Mouse (Mus musculus) layer of hippocampus, postnatal 14 days (tissue): Measurements from ENCODE around the gene Rab26. TPM values are rescaled to one million over a fixed set of nuclear protein-coding genes. Genes with fewer than 3 reads are reported as not detected.

Experiments
- DNase-seq, 2 experiments: peaks; one replicate each; pipeline ENCODE4 v3.0.0; 2021 to 2022; ENCODE audit warnings: low spot score in 2 of 2, mixed read lengths in 1 of 2
- total RNA-seq, 2 experiments: library from RNA; stranded (reverse); gene quantifications; 2 replicates each; pipeline ENCODE4 v1.2.3; 2021

Rab26 gene
- total RNA-seq, 2 experiments from 2014 or later: 60.1 to 69.3 TPM

DNA sequence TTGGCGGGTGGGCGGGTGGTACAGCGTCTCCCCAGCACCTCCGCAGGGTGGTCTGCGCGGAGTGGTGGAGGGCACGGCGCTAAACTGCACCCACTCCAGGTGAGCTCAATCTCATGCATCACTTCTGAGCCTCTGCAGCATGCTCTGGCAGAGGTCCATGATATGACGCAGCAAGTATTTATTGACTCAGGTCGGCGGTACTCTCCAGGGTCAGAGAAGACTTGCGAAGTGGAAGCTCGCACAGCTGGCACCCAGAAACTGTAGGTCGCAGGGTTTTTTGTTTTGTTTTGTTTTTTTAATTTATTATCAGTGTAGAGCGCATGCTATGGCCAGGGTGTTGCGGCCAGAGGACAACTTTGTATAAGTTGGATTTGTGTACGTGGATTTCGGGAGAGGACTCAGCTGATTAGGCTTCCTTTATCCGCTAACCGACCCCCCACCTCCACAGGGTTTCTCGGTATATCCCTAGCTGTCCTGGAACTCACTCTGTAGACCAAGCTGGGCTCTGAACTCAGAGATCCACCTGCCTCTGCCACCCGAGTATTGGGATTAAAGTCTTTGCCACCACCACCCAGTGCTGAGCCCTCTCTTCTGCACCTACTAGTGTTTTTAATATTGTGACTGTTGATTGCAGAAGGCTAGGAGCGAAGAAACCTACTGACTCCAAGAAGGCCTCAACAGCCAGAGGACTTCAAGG lies 15.1 kb upstream of the Rab26 start:
- DNase-seq: no peak

DNA sequence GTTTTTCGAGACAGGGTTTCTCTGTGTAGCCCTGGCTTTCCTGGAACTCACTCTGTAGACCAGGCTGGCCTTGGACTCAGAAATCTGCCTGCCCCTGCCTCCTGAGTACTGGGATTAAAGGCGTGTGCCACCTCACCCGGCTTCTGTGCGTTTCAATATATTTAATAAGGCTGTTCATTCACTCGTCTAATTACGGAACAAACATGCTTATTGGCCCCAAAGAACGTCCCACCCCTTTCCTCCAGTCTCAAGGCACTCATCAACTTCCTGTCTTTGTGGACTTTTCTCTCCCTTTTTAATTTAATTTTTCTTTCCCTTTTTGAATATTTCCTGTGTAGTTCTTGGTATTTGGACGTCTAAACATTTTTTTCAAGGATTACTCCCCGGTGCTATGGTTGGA lies 14.4 kb upstream of the Rab26 start:
- DNase-seq: no peak

DNA sequence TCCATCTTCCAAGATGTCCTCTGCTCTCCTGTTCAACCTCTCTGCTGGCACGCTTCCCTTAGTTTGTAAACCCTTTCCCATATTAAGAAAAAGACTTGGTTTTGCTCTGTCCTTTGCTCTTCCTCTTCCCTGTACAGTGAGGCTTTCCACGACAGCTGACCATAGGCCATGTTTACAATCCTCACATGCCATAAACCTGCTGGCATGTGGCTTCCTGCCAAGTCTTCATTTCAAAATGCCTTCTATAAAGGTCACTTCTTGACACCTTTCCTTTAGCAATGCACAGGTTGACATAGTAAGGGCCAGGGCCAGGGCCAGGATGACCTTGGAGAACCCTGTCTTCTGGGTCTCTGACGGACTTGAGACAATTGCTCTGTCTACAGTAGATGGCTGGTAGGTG lies 12.2 kb upstream of the Rab26 start:
- no peak for DNase-seq

DNA sequence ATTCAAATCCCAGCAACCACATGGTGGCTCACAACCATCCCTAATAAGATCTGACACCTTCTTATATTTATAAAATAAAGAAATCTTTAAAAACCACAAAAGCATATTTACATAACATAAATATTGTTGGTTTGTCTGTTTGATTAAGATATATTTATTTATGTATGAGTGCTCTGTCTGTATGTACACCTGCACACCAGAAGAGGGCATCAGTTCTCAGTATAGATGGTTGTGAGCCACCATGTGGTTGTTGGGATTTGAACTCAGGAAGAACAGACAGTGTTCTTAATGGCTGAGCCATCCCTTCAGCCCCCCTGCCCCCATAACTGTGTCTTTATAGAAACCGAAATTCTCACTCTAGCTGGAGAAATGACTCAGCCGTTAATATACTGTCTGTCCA lies 11.2 kb upstream of the Rab26 start:
- no peak for DNase-seq

DNA sequence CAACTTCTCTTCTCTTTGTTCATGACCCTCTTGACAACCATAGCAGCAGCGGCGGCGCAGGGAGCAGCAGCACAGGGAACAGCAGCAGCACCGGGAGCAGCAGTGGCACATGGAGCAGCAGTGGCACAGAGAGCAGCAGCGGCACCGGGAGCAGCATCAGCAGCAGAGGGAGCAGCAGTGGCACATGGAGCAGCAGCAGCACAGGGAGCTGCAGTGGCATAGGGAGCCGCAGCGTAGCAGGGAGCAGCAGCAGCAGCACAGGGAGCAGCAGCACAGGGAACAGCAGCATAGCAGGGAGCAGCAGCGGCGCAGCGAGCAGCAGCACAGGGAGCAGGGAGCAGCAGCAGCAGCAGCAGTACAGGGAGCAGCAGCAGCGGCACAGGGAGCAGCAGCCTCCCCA lies 10.6 kb upstream of the Rab26 start:
- no peak for DNase-seq

DNA sequence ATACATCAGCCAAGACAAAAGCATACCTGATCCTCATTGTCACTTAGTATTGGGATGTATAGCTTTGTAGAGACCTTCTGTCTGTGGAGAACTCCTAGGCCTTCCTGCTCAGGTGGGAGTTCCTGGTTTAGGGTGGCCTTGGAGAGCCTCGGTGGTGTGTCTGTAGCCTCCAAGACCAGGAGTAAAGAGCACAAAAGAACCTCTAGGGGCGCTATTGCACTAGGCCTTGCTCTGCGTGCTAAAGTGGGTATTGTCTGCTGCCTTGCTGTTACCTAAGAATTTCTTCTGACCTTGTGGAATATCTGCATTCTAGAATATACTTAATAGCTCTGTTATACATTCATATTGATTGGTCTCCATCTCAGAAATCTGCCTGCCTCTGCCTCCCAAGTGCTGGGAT lies 6.4 kb upstream of the Rab26 start:
- DNase-seq: no peak

DNA sequence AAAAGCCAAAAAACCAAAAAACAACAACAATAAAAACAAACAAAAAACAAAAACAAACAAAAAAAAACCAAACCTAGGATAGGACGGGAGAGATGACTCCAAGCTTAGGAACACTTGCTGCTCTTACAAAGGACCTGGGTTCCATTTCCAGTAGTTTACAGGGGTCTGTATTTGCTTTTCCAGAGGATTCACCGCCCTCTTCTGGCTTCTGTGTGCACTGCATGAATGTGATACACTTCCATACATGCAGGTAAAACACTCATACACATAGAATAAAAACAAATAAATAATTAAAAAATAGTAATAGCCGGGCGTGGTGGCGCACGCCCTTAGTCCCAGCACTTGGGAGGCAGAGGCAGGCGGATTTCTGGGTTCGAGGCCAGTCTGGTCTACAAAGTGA lies 4.9 kb upstream of the Rab26 start:
- DNase-seq: peak in 1 of 2 experiments; percentile 70

DNA sequence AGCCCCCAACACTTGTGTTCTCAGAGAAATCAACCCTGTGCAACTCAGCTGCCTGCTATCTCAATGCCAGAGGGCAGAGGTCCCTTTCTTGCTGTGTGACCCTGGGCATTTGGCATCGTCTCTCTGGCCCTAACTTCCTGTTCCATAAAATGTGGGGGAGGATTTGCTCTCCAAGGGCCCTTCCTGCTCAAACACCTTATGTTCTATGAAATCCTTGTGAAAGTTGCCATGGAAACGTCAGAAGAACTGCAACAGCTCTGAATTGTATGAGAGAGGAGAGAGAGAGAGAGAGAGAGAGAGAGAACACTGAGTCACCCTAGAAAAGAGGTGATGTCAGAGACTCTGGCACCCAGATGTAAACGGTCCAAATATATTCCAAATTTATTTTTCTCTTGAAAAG lies 3.5 kb upstream of the Rab26 start:
- no peak for DNase-seq

DNA sequence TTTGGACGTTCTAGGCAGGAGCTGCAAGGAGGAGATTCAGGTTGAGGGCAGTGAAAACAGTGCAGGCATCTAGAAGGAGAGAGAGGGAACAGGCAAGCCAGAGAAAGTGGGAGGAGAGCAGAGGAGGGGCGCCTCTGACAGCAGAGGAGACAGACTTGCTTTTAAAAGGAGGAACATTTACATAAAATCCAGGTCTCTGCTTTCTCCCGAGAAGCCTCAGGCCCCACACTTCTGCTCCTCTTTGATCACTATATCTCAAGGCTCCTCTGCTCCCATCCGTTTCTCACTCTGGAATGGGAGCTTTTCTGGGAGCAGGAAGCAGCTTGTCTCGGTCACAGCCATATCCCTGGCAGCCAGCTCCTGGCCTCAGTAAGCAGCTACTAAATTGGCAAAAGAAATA lies 1.3 kb upstream of the Rab26 start:
- no peak for DNase-seq

DNA sequence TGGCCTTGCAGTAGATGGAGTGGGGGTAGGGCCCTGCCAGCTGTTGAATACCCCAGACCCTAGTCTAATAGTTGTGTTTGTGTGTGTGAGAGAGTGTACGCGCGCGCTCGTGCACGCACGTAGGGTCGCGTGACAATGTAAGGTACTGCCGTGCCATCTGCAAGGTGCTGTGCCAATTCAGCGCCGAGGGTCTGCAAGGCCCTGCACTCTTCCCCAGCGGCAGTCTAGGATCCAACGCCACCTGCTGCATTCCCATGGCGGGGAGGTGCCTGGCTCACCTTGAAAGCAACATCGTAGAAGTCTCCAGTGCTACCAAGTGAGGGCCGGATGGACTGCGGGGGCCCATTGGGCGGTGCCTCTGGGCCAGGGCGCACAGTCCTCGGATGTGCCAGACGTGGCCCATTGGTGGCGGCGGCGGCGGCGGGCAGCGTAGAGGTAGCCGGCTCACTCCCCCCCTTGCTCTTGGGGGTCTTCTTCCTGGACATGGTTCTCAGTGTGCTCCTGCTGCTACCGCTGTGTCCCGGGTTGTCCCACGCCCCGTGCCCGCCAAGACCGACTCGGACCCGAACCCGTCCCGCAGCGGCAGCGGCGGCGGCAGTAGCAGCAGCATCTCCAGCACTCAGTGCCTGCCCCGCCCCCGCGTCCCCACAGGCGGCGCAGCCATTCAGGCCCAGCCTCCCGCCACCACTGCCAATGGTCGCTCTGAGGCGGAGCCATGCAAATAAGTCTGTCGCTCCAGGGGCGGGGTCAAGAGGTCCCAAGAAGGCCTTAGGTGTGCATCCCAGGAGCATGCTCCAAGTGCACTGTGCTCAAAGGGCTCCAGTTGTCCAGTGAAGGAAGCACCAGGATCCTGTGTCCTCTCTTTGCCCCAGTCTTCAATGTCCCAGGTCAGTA lies 664 bp downstream of the Rab26 start:
- peak; percentile 81 to 88 for DNase-seq

DNA sequence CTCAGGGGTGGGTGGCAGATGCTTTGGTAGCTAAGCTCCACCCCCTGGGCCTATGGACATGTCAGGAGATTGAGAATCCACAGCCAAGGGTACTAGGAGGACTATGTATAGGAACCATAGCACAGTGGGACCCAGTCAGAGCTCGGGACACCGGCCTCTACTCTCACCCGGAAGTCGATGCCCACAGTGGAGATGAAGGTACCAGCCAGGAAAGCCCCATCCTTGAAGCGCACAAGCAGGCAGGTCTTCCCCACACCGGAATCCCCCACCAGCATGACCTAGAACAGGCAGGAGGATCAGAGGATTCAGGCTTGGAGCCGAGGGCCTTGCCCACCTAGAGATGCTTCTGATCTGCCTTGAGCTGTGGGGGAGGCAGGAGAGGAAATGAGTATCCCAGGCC lies 2.0 kb downstream of the Rab26 start:
- no peak for DNase-seq

DNA sequence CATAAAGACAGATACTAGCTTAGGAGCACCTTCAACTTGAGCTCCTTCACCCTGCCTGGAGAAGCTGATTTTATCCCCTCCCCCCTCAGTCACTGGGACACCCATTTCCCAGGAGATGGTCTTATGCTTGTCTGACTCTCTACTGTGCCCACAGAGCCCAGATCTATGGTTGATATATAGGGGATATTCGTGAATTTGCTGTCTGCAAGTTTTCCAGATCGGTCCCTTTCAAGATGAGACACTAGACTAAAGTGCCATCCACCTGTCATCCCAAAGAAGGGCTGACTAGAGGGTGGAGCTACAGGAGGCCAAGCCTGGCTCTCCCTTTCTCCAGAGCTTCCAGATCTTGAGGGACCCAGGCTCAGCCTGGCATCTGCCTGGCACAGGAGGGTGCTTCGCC lies 2.9 kb downstream of the Rab26 start:
- DNase-seq: no peak

DNA sequence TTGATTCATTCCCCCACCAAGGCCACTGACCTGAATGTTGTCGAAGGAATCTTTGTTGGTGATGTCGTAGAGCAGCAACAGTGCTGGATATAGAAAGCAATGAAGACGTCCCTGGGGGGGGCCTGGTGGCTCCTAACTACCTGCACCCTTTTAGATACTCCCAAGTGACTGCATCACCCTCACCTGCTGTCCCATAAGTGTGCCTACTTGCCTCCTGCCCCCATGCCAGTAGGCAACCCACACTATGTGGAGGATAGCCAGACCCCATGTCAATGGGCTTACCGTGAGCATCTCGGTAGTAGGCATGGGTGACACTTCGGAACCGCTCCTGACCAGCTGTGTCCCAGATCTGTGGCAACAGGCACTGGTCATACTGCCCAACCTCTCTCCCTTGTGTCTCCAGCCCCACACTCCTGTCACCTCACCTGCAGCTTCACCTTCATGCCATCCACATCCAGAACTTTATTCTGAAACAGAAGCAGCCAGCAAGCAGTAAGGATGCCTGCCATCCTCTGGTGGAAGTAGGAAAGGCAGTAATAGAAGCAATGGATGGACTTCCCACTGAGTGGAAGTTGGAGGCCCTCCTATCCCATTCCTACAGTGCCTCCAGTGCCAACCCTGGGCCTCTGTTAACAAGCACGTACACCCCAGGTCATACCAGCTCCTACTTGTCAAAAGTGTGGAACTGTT lies 3.5 kb downstream of the Rab26 start:
- no peak for DNase-seq

DNA sequence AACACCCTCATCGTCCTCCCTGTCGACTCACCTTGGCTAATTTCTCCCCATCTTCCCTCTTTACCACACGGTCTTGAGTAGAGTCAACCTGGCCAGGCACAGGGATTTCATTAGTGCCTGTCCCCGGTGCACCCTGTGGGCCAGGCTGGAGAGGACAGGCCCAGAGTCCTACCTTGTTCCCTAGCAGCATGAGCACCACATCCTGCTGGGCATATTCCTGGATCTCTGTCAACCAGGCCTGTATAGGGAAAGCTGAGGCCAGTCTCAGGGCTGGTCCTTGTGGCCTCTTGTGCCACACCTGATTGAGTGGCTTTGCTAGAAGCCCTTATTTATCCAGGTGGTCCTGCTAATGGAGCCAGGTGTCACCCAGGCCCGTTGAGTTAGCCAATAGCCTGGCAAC lies 4.1 kb downstream of the Rab26 start:
- no peak for DNase-seq

DNA sequence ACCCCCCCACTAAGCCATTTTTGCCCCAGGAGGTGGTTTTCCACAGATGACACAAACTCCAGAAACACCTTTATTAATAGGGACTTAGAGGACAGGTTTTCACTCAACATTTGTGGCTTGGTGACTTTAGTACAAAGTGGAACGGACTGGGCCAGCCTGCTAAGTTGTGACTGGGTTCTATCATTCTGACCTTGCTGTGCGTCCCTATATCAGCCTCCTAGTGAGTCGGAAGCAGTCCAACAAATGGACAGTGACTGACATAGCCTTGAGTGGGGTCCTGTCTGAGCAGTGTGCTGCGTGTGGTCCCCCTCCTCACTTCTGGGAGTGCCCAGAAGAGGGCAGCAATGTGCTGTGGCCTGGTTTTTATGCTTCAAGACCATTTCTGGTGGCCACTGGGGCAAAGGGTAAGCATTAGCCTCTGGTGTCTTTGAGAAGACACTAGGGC lies 5.0 kb downstream of the Rab26 start:
- peak in 1 of 2 experiments; percentile 67 for DNase-seq

DNA sequence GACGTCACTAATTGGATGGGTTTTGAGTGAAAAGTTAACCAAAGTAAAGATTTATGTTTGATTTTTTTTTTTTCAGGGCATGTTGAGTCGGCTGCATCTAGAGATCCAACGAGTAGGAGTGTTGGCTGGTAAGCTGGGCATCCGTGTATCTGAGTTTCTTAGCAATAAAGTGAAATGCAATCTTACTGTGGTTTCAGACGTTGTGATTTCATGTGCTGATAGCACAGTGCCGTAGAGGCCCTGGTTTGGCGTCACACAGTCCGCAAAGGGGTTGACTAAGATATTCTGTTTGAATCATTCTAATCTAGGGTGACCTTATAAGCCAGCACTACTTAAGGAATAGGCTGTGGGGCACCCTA lies 5.5 kb downstream of the Rab26 start:
- DNase-seq: no peak

DNA sequence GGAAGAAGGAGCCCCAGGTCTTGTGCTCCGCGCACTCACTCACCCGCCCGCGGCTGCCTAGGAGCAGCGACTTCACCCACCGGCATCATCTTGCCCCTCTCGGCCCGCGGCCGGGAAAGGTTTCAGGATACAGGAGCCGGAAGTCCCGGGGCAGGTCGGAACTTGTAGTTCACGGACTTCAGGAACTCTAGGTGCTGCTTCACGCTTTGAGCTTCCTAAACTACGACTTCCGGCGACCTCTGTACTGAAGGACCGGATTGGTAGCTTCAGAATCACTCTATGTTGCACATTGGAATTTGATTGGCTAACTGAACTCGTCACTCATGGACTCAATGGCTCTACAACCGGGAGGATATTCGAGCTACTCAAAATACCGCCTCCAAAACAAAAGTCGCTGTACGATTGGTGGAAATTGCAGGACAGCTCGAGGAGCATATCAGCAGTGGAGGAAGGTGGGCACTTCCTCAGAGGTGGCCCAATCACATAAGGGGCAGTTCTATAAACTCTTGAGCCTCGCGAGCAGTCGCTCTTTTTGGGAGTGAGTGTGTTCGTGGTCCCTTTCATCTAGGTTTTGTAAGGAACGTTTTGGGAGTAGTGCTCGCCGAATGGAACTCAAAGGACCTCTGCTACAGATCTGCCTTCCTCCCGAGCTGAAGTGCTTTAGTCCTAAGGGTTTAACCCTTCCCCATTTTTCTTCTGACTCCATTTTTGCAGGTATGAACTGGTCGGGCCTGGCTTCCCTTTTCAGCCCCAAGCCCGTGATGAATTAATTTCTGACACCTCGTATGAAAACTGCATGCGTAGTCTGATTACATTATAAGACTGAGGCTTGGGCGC lies 6.1 kb downstream of the Rab26 start, which contains the start of gene Traf7:
Gene Traf7 (minus strand): TSS at position 216 of the 837 bp plus-strand sequence.
- DNase-seq: peak; percentile 87 to 99

DNA sequence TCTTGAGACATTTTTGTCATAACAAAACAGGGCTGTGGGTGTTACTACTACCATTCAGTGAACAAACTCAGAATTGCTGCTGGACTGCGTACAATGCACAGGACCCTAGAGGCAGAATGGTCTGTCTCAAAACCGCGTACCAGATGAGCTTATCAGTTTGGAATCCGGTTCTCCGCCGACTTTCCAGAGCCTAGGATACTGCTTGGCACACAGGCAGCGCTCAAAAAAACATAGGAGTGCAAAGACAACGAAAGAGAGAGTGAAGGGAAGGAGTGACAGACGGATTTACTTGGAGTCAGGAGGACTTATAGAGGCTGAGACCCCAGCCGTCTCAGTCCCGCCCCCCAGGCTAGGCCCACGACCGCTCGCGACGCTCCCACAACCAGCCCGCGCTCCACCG lies 6.7 kb downstream of the Rab26 start:
- no peak for DNase-seq

DNA sequence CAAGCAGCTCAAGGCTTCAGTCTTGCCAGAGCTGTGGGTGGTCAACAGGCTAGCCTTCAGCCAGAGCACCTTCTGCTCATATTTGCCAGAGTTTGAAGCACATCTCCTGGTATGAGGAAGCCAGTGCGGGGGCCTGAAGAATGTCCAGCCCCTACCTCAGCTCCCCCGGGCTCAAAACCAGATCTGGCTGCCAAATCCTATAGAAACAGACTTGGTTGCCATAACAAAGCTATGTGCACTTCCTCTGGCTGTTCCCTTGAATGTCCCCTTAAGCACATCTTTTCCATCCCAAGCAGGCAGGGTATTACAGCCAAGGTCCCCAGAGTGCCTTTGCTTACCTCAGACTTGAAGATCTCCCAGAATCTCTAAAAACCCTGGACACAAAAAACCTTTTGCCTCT lies 9.3 kb downstream of the Rab26 start:
- no peak for DNase-seq

DNA sequence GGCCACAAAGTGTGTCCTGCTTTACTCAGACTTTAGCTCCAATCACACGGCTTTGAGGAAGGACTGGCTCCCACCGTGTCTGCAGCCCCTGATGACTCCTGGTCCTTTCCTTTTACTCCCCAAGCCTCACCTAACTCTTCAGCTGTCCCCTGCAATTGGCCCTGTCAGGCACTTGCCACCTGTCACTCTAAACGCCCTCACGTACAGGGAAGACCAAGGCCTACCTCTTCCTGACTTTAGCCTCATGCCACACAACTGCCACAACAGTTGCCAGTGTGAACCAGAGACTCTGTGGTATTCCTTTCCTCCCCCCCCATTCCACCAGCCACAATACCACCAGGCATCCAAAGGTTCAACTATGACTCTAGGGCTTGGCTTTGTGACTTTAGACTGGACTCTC lies 13.6 kb downstream of the Rab26 start:
- DNase-seq: no peak
